Mouse (Mus musculus) MEL (cell line): ENCODE measurements around the gene Dnajb7.
A peak's percentile ranks its signal among the peaks of the same experiment; 100 is the strongest.

ENCODE experiments used
- CTCF ChIP-seq, 3 experiments: IDR thresholded peaks in 2 of 3; conservative IDR thresholded peaks in 1 of 3; 2 replicates each; pipeline ENCODE4 v1.5.1; 2011 to 2012; ENCODE audit warnings: low read length in 3 of 3, low read depth in 2 of 3, mild to moderate bottlenecking in 2 of 3, improper control_type of control experiment in 1 of 3, inconsistent platforms in 1 of 3, mixed read lengths in 1 of 3, moderate library complexity in 1 of 3; ENCODE audit not compliant: control insufficient read depth in 1 of 3, insufficient read depth in 1 of 3, poor library complexity in 1 of 3, severe bottlenecking in 1 of 3
- ETS1 ChIP-seq: IDR thresholded peaks from 2 replicates; pipeline ENCODE4 v1.6.1; 2012; ENCODE audit warnings: low read depth, mild to moderate bottlenecking, inconsistent platforms, low read length, improper control_type of control experiment, moderate library complexity
- MAX ChIP-seq: IDR thresholded peaks from 2 replicates; pipeline ENCODE4 v1.6.1; 2011; ENCODE audit warnings: low read length, improper control_type of control experiment
- MXI1 ChIP-seq: IDR thresholded peaks from 2 replicates; pipeline ENCODE4 v1.6.1; 2011; ENCODE audit warnings: mild to moderate bottlenecking, low read depth, low read length, improper control_type of control experiment
- NRF1 ChIP-seq: IDR thresholded peaks from 2 replicates; pipeline ENCODE4 v1.6.1; 2014; ENCODE audit warnings: low read depth, mild to moderate bottlenecking, inconsistent platforms, low read length, improper control_type of control experiment, moderate library complexity; ENCODE audit not compliant: poor library complexity, insufficient read depth, severe bottlenecking
- POLR2A ChIP-seq, 2 experiments: IDR thresholded peaks; 2 replicates each; pipeline ENCODE4 v1.6.1; 2011 to 2012; ENCODE audit warnings: low read length in 2 of 2, mild to moderate bottlenecking in 2 of 2, control low read depth in 1 of 2, improper control_type of control experiment in 1 of 2, low read depth in 1 of 2, moderate library complexity in 1 of 2; ENCODE audit not compliant: control insufficient read depth in 1 of 2, insufficient read depth in 1 of 2, poor library complexity in 1 of 2
- RCOR1 ChIP-seq: IDR thresholded peaks from 2 replicates; pipeline ENCODE4 v1.6.1; 2012; ENCODE audit warnings: low read depth, mild to moderate bottlenecking, inconsistent platforms, low read length, improper control_type of control experiment
- SIN3A ChIP-seq: IDR thresholded peaks from 2 replicates; pipeline ENCODE4 v1.6.1; 2012; ENCODE audit warnings: low read length, improper control_type of control experiment, inconsistent platforms
- SMC3 ChIP-seq: IDR thresholded peaks from 2 replicates; pipeline ENCODE4 v1.6.1; 2011; ENCODE audit warnings: low read depth, low read length, improper control_type of control experiment
- TBP ChIP-seq: IDR thresholded peaks from 2 replicates; pipeline ENCODE4 v1.8.0; 2011; ENCODE audit warnings: low read depth, low read length, improper control_type of control experiment
- ZC3H11A ChIP-seq: IDR thresholded peaks from 2 replicates; pipeline ENCODE4 v1.6.1; 2012; ENCODE audit warnings: low read depth, mild to moderate bottlenecking, inconsistent platforms, low read length, improper control_type of control experiment

GRCm38 (mm10) chr15:81399297-81399637 is 8.8 kb downstream of the Dnajb7 start:
- TF ChIP-seq TBP (no peak), SMC3 (no peak), POLR2A (IDR thresholded peaks at IDR 0.05; ENCODE audit: control insufficient read depth in 1 of 2, insufficient read depth in 1 of 2, low read depth in 1 of 2, low read length in 2 of 2, poor library complexity in 1 of 2) (peak in 1 of 2 experiments; percentile 49; a peak in 1 of 4 replicates), ETS1 (no peak; the same call in 1 of the 2 replicates), SIN3A (no peak), MAX (no peak), ZC3H11A (no peak), CTCF (IDR thresholded peaks at IDR 0.05 in 2 of 3, conservative IDR thresholded peaks at IDR 0.05 in 1 of 3; ENCODE audit: control insufficient read depth in 1 of 3, insufficient read depth in 1 of 3, low read depth in 2 of 3, low read length in 3 of 3, poor library complexity in 1 of 3, severe bottlenecking in 1 of 3) (no peak), RCOR1 (no peak), NRF1 (no peak), MXI1 (no peak; the same call in 1 of the 2 replicates)
